Mouse (Mus musculus): ENCODE data around the gene Hmgcs1. TPM values are rescaled to one million over a fixed set of nuclear protein-coding genes. Genes with fewer than 3 reads are reported as not detected.

The Hmgcs1 gene
- polyA plus RNA-seq, 1 experiment from 2014 or later, result 105 TPM

DNA sequence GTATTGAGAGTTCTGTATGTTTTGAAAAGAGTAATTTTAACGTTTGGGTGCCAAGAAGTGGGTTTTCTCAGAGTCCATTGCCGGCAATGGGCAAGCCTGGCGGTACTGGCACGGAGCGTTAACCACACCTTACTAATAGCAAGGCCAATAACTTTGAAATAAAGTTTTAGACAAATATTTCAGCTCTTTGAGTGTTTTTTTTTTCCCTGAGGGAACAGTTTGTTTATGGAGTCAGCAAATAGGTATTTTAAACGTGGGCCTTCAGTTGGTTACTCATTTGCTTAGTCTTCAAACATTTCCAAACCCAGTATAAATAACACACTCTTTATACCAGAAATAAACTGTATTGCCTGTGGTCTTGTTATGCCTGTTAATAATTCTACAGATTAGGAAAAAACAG lies 17.7 kb downstream of the Hmgcs1 start:
- no peak overlapping the region for H3K27ac ChIP-seq
- peaks cover 48% of the 10 kb centered on the region for H3K36me3 ChIP-seq
- WGBS (ENCODE audit: insufficient replicate concordance), result 87% methylated on average over 6 of the region's 6 CpGs
- H3K4me3 ChIP-seq, result no peak overlapping the region
- H3K4me2 ChIP-seq, result no peak overlapping the region
- H3K4me1 ChIP-seq, result no peaks in the 10 kb centered on the region
- H3K9me3 ChIP-seq (replicated peaks), result no peaks in the 10 kb centered on the region
- ATAC-seq, result no peak
- H3K9ac ChIP-seq, result no peak overlapping the region
- no peaks in the 10 kb centered on the region for H3K27me3 ChIP-seq (replicated peaks)

DNA sequence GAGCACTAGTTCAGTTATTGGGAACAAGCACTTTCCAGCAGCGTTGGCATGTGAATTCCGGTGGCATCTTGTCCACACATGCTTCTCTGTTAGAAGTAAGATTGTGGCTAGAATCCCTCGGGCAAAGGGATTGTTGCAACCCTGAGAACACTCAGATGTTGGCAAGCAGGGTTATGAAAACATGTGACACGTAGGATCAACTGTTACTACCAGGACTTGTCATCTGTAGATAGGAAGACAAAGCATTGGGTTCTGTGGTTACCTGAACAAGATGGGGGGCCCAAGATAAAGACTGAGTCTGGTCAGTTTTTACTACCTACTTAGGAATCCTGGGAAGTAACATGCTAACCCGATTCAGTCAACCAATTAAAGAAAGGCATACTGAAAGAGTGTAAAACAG lies 18.8 kb downstream of the Hmgcs1 start:
- Histone ChIP-seq H3K4me3 (no peak overlapping the region), H3K9ac (no peak overlapping the region), H3K27me3 (replicated peaks) (no peaks in the 10 kb centered on the region), H3K4me2 (no peak overlapping the region), H3K4me1 (no peaks in the 10 kb centered on the region), H3K36me3 (peaks cover 40% of the 10 kb centered on the region), H3K9me3 (replicated peaks) (no peaks in the 10 kb centered on the region), H3K27ac (no peak overlapping the region)
- ATAC-seq, result no peak
- 62% methylated on average over 5 of the region's 5 CpGs for WGBS (ENCODE audit: insufficient replicate concordance)

DNA sequence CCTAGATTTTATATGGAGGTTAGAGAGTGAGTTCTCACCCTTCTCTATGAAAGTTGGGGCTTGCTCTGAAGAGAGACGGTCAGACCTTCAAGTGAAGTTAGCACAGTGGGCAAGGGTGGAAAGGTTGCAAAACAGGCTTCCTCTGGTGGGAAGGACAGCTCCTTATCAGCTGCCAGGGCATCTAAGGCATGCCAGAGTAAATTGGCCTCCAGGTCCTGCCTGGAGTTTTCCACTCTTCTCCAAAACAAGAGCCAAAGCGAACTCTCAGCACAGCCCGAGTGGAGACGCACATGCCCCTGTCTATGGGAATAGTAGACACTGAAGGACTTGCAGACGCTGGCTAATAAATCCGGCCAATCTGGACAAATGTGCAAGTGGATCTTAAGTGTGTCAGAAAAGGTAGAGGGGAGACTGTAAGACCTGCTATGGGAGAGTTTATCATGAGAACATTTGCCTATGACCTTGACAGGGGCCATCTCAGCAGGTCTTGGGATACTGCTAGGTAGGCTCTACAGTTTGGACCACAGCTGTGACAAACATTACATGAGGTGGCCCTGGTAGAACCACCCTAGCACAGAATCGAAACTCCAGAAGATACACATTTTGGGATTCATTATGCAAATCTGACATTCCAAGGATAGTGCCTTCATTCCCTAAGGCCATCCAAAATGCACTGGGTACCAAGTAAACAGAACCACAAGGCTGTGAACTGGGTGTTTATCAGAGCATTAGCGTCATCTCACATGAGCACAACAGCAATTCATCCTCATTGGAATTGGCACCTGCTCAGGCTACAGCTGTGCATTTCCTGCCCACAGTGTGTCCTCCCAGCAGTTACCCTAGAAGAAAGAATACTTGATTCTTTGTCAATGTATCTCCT lies 19.4 kb downstream of the Hmgcs1 start:
- Histone ChIP-seq H3K27ac (no peak overlapping the region), H3K4me2 (no peak overlapping the region), H3K4me1 (no peaks in the 10 kb centered on the region), H3K9ac (no peak overlapping the region), H3K9me3 (replicated peaks) (no peaks in the 10 kb centered on the region), H3K4me3 (no peak overlapping the region), H3K36me3 (peaks cover 34% of the 10 kb centered on the region), H3K27me3 (replicated peaks) (no peaks in the 10 kb centered on the region)
- WGBS (ENCODE audit: insufficient replicate concordance), result 76% methylated on average over 8 of the region's 8 CpGs
- ATAC-seq, result no peak

DNA sequence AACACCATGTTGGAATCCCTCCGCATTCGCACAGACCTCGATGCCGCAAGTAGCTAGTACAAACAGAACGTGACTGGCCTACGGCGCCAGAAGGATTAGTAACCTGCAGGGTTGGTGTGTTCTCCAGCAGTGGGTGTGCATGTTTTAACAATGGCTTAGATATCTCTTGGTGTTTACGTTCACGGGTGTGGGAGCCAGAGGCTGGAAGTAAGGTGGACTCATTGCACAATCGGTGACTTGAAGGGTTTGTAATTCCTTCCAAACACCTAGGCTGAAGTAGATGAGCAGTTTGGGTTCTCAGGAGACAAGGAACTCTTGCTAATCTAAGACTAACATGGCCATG lies 20.1 kb downstream of the Hmgcs1 start:
- no peaks in the 10 kb centered on the region for H3K9me3 ChIP-seq (replicated peaks)
- no peaks in the 10 kb centered on the region for H3K4me1 ChIP-seq
- H3K27ac ChIP-seq, result no peak overlapping the region
- WGBS (ENCODE audit: insufficient replicate concordance), result 81% methylated on average over 10 of the region's 10 CpGs
- H3K9ac ChIP-seq, result no peak overlapping the region
- no peak overlapping the region for H3K4me3 ChIP-seq
- no peak for ATAC-seq
- no peak overlapping the region for H3K4me2 ChIP-seq
- no peaks in the 10 kb centered on the region for H3K27me3 ChIP-seq (replicated peaks)
- peaks cover 28% of the 10 kb centered on the region for H3K36me3 ChIP-seq

DNA sequence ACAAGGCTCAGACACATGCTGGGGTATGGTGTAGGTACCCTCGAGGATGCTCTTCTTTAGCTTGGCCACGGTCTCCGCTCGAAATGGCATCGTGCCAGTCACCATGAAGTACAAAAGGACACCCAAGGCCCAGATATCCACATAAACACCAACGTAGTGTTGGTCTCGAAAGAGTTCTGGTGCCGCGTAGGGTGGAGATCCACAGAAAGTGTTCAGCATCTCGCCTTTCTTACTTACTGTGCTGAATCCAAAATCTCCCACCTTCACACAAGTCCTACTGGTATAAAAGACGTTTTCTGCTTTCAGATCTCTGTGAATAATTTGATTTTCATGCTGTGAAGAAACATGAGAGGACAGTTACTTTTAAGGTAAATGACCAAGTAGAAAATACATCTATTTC lies 22.3 kb downstream of the Hmgcs1 start:
- ATAC-seq, result no peak
- Histone ChIP-seq H3K27me3 (replicated peaks) (no peaks in the 10 kb centered on the region), H3K27ac (no peak overlapping the region), H3K9ac (no peak overlapping the region), H3K36me3 (peaks cover 12% of the 10 kb centered on the region), H3K4me3 (no peak overlapping the region), H3K4me2 (no peak overlapping the region), H3K4me1 (no peaks in the 10 kb centered on the region), H3K9me3 (replicated peaks) (no peaks in the 10 kb centered on the region)
- 83% methylated on average over 11 of the region's 11 CpGs for WGBS (ENCODE audit: insufficient replicate concordance)

DNA sequence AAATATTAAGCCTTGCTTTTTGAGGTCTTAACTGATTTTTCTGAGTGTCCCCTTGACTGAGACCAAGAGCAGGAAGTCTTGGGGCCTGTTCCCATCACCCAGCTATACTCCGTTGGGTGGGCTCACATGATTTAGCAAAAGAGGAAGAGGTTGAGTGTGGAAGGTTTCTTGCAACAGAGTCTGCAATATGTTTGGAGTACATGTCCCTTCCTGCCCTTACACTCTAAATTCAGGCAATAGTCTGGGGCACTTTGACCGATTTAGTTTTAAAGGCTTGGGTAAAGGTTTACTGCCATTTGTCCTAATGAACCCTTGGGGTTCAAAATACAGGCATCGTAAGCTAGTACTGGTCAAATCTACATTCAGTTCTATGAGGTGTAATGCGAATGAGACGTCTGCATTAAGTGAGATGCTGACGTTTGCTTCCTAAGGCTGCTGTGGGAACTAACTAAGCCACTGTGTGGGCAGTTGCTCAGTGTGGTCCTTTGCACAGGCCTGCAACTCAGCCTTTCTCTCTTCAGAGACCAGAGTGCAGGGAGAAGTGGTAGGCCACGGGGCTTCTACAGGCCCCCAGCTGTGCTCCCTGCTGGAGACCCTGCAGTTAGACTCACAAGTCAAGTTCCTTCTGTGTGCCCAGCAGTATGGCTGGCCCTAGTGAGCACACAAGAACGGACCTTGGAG lies 23.1 kb downstream of the Hmgcs1 start:
- peak; percentile 16; the same call in 1 of the 2 replicates for ATAC-seq
- H3K9ac ChIP-seq, result no peak overlapping the region
- no peaks in the 10 kb centered on the region for H3K9me3 ChIP-seq (replicated peaks)
- 0 out of 2 replicates have a peak overlapping the region, but pooled peaks have one; percentile 15 for H3K27ac ChIP-seq
- H3K36me3 ChIP-seq, result peaks cover 9% of the 10 kb centered on the region
- H3K4me2 ChIP-seq, result no peak overlapping the region
- H3K27me3 ChIP-seq (replicated peaks), result no peaks in the 10 kb centered on the region
- H3K4me3 ChIP-seq, result no peak overlapping the region
- no peaks in the 10 kb centered on the region for H3K4me1 ChIP-seq
- WGBS (ENCODE audit: insufficient replicate concordance), result 55% methylated on average over 8 of the region's 8 CpGs

DNA sequence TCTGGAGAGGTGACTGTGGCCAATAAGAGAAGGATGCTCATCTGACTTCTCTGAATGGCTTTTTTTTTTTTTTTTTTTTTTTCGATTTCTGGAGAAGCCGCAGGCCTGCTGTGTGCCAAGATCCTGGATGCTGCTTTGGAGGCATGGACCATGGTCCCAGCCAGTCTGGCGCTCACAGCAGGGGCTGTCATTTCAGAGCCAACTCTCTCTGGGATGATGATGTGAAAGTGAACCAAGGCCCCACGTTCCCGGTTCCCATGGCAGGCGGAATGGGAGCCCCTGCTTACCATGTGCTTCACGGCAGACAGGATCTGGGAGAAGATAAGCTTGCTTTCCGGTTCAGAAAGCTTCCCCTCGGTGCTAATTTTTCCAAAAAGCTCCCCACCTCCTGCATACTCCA lies 23.6 kb downstream of the Hmgcs1 start:
- 52% methylated on average over 9 of the region's 9 CpGs for WGBS (ENCODE audit: insufficient replicate concordance)

DNA sequence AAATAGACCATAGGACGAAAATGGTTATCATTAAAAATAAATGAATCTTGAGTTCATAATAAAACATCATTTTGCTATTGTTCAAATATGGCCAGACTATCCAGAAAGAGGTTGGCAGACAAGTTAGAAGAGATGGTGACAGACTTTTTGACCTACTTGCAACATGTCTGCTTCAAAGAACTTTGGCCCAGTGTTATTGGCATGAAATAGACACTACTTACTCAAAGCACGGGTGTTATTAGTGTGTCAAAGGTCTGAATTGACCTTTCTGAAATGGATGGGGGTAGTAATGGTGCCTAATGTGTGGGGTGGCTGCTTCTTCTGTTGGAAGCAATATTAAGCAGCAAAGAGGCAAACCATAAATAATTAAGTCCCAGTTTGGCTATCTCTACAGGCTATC lies 25.9 kb downstream of the Hmgcs1 start:
- H3K9me3 ChIP-seq (replicated peaks), result no peaks in the 10 kb centered on the region
- no peak for ATAC-seq
- H3K27ac ChIP-seq, result no peak overlapping the region
- no peak overlapping the region for H3K4me2 ChIP-seq
- no peak overlapping the region for H3K4me3 ChIP-seq
- H3K36me3 ChIP-seq, result no peaks in the 10 kb centered on the region
- H3K4me1 ChIP-seq, result no peaks in the 10 kb centered on the region
- no peak overlapping the region for H3K9ac ChIP-seq
- no peaks in the 10 kb centered on the region for H3K27me3 ChIP-seq (replicated peaks)
- 64% methylated on average over 2 of the region's 2 CpGs for WGBS (ENCODE audit: insufficient replicate concordance)

More for the DNA sequence above, 23.6 kb downstream of the Hmgcs1 start:
- Histone ChIP-seq H3K9ac (no peak overlapping the region), H3K9me3 (replicated peaks) (no peaks in the 10 kb centered on the region), H3K4me1 (no peaks in the 10 kb centered on the region), H3K27ac (no peak overlapping the region), H3K4me2 (no peak overlapping the region), H3K36me3 (peaks cover 7% of the 10 kb centered on the region), H3K27me3 (replicated peaks) (no peaks in the 10 kb centered on the region), H3K4me3 (no peak overlapping the region)
- no peak for ATAC-seq

DNA sequence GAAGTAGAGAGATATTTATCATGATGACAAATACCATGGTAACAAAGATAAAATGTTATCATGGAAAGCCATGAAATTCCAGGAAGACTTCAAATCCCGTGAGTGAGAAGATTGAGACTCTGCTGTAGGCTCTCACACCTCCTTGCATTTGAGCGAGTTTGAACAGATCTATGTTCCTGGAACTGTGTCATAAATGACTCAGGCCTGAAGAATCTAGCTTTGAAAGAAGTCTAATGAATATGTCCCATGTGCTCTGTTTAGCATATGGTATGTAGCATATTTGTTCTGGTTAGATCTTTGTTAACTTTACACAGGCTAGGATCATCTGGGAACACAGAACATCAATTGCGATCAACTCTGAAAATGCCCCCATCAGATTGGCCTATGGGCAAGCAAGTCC lies 32.3 kb downstream of the Hmgcs1 start:
- no peaks in the 10 kb centered on the region for H3K27me3 ChIP-seq (replicated peaks)
- H3K4me1 ChIP-seq, result no peaks in the 10 kb centered on the region
- H3K9me3 ChIP-seq (replicated peaks), result no peaks in the 10 kb centered on the region
- no peaks in the 10 kb centered on the region for H3K36me3 ChIP-seq
- H3K4me3 ChIP-seq, result no peak overlapping the region
- H3K9ac ChIP-seq, result no peak overlapping the region
- ATAC-seq, result no peak
- H3K4me2 ChIP-seq, result no peak overlapping the region
- 72% methylated on average over 3 of the region's 3 CpGs for WGBS (ENCODE audit: insufficient replicate concordance)
- no peak overlapping the region for H3K27ac ChIP-seq

DNA sequence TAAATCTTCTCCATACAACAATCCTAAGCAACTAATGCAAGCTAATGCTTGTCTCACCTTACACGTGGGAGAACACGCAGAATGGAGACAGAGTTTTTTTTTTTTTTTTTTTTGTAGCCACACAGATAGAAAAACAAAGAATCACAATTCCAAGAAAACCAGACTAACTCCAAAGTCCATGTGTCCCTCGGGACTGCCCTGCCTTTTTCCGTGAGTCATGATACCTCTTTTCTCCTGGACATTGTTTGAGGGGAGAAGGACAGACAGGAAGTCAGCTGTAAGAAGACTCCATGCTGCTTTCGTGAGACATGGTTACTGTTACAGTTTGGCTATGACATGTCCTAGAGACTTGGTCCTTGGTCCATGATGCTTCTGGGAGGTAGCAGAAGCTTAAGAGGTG lies 33.2 kb downstream of the Hmgcs1 start:
- ATAC-seq, result no peak
- 65% methylated on average over 5 of the region's 5 CpGs for WGBS (ENCODE audit: insufficient replicate concordance)

DNA sequence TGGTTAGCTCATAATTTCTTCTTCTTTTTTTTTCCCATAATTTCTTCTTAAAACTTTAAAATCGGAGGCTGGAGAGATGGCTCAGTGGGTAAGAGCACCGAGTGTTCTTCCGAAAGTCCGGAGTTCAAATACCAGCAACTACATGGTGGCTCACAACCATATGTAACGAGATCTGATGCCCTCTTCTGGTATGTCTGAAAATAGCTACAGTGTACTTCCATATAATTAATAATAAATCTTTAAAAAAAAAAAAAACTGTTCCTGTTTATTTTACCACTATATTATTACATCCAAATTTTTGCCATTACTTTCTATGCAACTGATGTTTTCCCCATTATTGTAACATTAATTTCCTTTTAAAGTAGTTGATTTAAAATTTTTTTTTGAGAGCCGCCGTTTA lies 34.4 kb downstream of the Hmgcs1 start:
- Histone ChIP-seq H3K4me1 (no peaks in the 10 kb centered on the region), H3K27ac (no peak overlapping the region), H3K4me2 (no peak overlapping the region), H3K27me3 (replicated peaks) (no peaks in the 10 kb centered on the region), H3K36me3 (no peaks in the 10 kb centered on the region), H3K9me3 (replicated peaks) (no peaks in the 10 kb centered on the region), H3K4me3 (no peak overlapping the region), H3K9ac (no peak overlapping the region)
- 69% methylated on average over 7 of the region's 7 CpGs for WGBS (ENCODE audit: insufficient replicate concordance)
- ATAC-seq, result no peak

More for the DNA sequence above, 33.2 kb downstream of the Hmgcs1 start:
- no peak overlapping the region for H3K27ac ChIP-seq
- H3K9ac ChIP-seq, result no peak overlapping the region
- H3K9me3 ChIP-seq (replicated peaks), result no peaks in the 10 kb centered on the region
- no peaks in the 10 kb centered on the region for H3K27me3 ChIP-seq (replicated peaks)
- no peak overlapping the region for H3K4me3 ChIP-seq
- H3K36me3 ChIP-seq, result no peaks in the 10 kb centered on the region
- no peak overlapping the region for H3K4me2 ChIP-seq
- no peaks in the 10 kb centered on the region for H3K4me1 ChIP-seq

DNA sequence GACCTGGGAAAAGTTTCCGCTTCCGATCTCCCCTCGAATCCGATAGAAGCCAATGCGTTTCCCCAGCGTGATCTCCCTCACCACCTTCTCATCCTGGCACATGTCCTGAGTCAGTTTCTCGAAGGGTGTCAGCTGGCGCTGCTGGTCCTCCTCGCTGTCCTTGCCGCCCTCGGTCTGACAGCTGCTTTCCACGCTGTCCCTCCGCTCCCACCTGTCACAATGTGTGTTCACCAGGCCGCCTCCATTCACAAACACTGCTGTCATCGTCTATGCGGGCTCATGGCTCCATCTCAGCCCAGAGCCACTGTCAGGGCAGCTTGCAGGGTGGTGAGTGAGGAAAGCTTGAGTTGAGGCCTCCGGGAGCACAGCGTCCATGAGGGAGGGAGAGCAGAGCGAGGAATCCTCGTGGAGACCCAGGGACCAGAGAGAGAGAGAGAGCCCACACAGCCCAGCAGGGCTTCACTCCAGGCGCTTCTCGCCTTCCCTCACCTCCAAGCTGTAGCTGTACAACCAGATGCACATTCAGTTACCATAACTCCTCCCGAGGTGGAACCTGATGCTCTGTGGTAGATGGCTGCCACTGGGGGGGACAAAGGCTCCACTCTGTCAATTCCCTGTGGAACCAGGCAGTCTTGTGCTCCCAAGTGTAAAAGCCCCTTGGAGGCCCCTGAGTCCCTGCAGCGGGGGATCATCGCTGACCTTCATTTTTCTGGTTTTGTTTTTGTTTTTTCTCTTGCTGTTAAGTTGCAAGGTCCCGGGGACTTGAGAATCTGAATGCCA lies 37.6 kb downstream of the Hmgcs1 start:
- WGBS (ENCODE audit: insufficient replicate concordance), result 69% methylated on average over 26 of the region's 26 CpGs
- H3K9me3 ChIP-seq (replicated peaks), result no peaks in the 10 kb centered on the region
- no peaks in the 10 kb centered on the region for H3K27me3 ChIP-seq (replicated peaks)
- no peaks in the 10 kb centered on the region for H3K36me3 ChIP-seq
- H3K27ac ChIP-seq, result no peak overlapping the region
- no peak overlapping the region for H3K9ac ChIP-seq
- no peaks in the 10 kb centered on the region for H3K4me1 ChIP-seq
- H3K4me2 ChIP-seq, result no peak overlapping the region
- no peak overlapping the region for H3K4me3 ChIP-seq
- ATAC-seq, result no peak

Data from liver, embryonic 12.5 days (tissue).